Mouse (Mus musculus) embryonic stem cell, embryonic (primary cell): ENCODE measurements around the gene Lbhd2.

Source experiments
- CTCF ChIA-PET, 4 experiments: fragments of 300-600 bp in 2 of 4; fragments of 350-600 bp in 2 of 4; sonication (Branson Sonifier 250); formaldehyde crosslinking; loops; one replicate each; lab custom pipeline; 2022; ENCODE audit warnings: inconsistent platforms in 2 of 4; lab: Charles Lee
- POLR2A ChIA-PET, 4 experiments: fragments of 300-600 bp in 2 of 4; fragments of 350-600 bp in 2 of 4; sonication (Branson Sonifier 250); formaldehyde crosslinking; loops; one replicate each; lab custom pipeline; 2022; ENCODE audit warnings: antibody characterized with exemption in 4 of 4, inconsistent platforms in 1 of 4; lab: Charles Lee

The Lbhd2 gene

DNA sequence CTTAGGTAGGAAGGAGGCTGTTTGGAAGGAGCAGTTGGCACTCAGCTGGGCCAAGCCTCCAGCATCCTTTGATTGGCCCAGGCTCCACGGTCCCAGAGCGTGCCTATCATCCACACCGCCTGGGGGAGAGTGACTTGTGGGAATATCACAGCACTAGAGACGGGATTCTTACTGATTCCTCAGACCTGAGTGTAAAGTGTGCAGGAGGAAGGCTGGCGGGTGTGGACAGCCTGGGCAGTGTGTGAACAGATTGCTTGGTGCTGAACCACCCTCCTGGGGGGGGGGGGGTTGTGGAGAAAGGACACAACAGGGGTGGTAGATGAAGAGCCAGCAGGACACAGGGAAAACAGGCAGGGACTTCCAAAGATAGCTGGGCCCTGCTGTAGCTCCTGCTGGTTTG, 40.1 kb downstream of the Lbhd2 start:
- ChIA-PET POLR2A (interaction anchor here in 1 of 4 experiments (0.6 to 1.8 kb wide), 4 partner anchors 9 to 999 kb away, joined by 3 to 7 read pairs (median 4); no protein-coding TSS in a partner anchor), CTCF (interaction anchor here in 2 of 4 experiments (0.7 to 4.5 kb wide), 7 partner anchors 15 to 45 kb away, joined by 3 to 36 read pairs (median 5); no protein-coding TSS in a partner anchor)

DNA sequence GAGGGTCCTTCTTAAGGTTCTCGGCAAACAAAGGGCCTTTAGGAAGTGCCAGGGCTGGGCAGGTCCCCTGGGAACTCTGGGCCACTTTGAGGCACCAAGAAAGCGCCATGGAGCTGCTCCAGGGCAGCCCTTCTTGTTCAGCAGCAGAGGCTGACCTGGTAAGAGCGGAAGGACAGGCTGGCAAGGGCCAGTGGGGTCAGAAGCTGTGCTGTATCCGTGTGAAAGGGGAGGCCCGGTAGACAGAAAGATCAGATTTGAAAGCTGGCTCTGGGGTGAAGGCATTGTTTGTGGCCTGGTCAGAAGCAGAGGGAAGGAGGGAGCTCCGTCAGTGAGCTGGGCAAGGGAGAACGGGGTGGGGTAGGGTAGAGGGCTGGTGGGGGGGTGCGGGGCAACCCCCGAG, 40.7 kb downstream of the Lbhd2 start:
- POLR2A ChIA-PET: interaction anchor here in 1 of 4 experiments (0.6 to 1.7 kb wide), 6 partner anchors 9 to 910 kb away, joined by 3 to 7 read pairs (median 4); no protein-coding TSS in a partner anchor
- CTCF ChIA-PET: interaction anchor here (0.6 to 4.9 kb wide), 7 partner anchors 14 to 151 kb away, joined by 3 to 36 read pairs (median 7); no protein-coding TSS in a partner anchor

DNA sequence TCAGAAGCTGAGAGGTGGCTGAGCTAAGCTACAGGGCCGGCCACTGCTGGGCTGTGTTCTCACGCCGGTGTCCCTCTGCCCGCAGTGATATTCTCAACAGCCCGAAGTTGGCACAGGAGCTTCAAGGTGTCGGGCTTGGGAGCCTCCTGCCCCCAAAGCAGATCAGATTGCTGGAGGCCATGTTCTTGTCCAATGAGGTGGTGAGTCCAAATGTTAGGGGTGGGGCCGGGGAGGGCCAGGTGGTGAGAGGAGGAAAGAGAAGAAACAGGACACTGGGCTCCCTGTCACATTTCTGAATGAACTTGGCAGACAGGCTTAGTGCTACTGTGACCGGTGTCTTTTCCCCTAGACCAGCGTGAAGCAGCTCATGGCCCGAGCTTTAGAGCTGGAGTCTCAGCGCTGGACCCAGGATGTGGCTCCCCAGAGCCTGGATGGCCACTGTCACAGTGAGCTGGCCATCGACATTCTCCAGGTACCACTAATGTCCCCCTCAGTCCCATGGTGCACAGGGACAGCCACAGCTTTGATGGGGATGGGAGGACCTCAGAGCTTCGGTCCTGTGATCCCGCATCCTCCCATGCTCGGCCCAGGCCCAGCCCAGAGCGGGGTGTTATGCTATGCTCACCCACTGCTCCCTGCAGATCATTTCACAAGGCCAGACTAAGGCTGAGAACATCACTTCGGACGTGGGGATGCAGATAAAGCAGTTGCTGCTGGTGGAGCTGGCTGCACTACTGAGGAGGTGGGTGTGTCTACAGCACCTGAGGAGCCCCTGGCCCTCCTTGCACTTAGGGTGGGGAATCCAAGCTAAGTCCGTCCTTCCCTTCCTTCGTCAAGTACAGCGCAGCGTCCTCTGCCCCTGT, 41.5 kb downstream of the Lbhd2 start:
- ChIA-PET POLR2A (interaction anchor here in 2 of 4 experiments (0.5 to 1.7 kb wide), 8 partner anchors 10 to 909 kb away, joined by 3 to 6 read pairs (median 3); partner anchors contain the start of genes Amn (in 1 of the 2) and Gm266 (in 1 of the 2)), CTCF (interaction anchor here (0.6 to 4.9 kb wide), 18 partner anchors 11 to 511 kb away, joined by 3 to 36 read pairs (median 5); no protein-coding TSS in a partner anchor)

DNA sequence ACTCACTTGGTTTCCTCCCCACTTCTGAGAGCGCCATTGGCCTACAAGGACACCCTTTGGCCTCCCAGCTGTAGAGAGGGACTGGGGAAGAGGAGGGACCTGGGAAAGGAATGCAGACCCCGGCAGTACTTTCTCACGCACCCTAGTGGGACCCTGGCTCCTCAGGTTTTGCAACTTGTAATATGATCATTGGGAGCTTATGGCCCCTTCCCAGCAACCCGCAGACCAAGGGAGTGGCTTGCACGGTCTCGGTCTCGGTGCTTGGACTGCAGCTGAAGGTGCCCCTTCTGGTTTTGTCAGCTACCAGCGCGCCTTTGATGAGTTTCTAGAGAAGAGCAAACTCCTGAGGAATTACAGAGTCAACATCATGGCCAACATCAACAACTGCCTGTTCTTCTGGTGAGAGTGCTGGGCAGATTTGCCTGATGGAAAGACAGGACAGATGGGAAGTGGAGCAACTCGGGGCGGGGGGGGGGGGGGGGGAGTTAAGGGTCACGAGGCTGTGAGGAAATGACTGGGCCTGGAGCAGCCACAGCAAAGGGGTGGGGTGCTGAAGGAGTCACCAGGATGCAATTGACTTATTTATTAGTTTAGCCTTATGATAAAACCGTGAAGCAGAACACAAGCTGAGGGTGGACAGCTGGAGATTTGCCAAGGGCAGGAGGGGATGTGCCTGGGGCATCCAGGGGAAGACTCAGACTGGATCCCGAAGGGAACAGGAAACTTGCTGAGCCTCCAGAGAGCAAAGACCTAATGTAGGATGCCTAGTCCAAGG, 42.5 kb downstream of the Lbhd2 start:
- ChIA-PET POLR2A (interaction anchor here in 3 of 4 experiments (0.5 to 1.7 kb wide), 6 partner anchors 11 to 1133 kb away, joined by 3 to 6 read pairs (median 4); partner anchors contain the start of genes Amn (in 1 of the 3) and Gm266 (in 1 of the 3)), CTCF (interaction anchor here in 3 of 4 experiments (0.6 to 4.9 kb wide), 17 partner anchors 10 to 452 kb away, joined by 3 to 36 read pairs (median 5); no protein-coding TSS in a partner anchor)

DNA sequence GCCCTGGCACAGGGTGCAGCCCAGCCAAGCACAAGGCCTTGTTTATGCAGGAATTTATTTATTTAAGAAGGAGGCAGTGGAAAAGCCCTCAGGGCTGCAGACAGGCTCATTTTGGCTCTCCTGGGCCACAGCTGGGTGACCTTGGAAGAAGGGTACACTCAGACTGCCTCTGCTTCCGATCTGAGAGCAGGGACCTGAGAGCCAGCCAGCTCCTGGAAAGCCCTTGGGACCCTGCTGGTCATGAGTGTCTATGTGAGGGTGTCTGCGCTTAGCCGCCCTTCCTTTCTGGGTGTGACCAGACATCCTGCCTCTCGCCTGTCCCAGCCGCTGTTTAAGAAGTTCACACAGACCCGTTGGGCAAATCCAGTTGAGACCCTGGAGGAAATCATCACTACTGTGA, 43.8 kb downstream of the Lbhd2 start:
- POLR2A ChIA-PET: interaction anchor here in 2 of 4 experiments (0.7 to 1.6 kb wide), 6 partner anchors 19 to 87 kb away, joined by 3 to 4 read pairs (median 4); partner anchors contain the start of gene Eif5 (in 1 of the 2)
- CTCF ChIA-PET: interaction anchor here (0.5 to 4.9 kb wide), 10 partner anchors 9 to 168 kb away, joined by 3 to 28 read pairs (median 4); no protein-coding TSS in a partner anchor

DNA sequence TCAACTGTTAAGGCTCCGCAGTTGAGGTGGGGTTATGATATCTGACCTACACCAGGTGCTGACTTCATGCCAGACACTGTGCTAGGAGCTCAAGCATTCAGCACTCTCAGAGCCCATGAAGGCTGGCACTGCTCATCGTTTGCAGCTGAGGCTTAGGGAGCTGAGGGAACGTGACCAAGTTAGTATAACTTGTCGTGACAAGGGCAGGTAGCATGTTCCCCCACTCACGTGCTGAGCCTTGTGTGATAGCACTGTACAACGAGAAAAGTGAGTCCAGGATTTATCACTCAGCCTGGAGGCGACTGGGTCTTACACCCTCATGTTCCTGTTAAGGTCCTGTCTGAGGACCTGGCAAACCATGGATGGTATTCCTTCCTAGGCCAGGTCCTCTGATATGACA, 45.0 kb downstream of the Lbhd2 start:
- POLR2A ChIA-PET: interaction anchor here in 2 of 4 experiments (0.7 to 1.6 kb wide), 2 partner anchors 16 to 22 kb away, joined by 3 to 4 read pairs; no protein-coding TSS in a partner anchor
- CTCF ChIA-PET: interaction anchor here in 2 of 4 experiments (1.3 to 4.9 kb wide), 5 partner anchors 8 to 50 kb away, joined by 3 to 28 read pairs (median 5); no protein-coding TSS in a partner anchor

DNA sequence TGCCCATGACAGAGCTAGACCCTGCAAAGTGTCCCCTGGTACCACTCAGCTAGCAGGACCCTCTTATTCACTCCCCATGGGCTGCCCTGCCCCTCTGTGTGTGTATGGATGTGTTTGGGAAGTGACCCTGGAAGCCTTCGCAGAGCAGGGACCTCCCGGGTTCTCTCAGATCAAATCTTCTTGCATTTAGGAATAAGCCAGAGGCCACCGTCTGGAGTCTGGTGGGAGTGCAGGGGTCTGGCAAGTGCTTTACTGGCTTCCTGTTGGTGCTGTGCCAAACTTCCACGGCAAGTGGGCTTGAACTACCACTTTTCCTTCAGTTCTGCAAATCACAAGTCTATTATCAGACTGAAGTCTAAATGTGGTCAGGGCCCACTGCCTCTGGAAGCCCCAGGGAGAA, 47.4 kb downstream of the Lbhd2 start:
- CTCF ChIA-PET: interaction anchor here in 3 of 4 experiments (0.9 to 4.1 kb wide), 6 partner anchors 15 to 51 kb away, joined by 3 to 26 read pairs (median 4); no protein-coding TSS in a partner anchor
- POLR2A ChIA-PET: interaction anchor here in 2 of 4 experiments (0.9 to 1.5 kb wide), 4 partner anchors 12 to 29 kb away, joined by 3 read pairs; partner anchors contain the start of gene Tnfaip2 (in 1 of the 2)

DNA sequence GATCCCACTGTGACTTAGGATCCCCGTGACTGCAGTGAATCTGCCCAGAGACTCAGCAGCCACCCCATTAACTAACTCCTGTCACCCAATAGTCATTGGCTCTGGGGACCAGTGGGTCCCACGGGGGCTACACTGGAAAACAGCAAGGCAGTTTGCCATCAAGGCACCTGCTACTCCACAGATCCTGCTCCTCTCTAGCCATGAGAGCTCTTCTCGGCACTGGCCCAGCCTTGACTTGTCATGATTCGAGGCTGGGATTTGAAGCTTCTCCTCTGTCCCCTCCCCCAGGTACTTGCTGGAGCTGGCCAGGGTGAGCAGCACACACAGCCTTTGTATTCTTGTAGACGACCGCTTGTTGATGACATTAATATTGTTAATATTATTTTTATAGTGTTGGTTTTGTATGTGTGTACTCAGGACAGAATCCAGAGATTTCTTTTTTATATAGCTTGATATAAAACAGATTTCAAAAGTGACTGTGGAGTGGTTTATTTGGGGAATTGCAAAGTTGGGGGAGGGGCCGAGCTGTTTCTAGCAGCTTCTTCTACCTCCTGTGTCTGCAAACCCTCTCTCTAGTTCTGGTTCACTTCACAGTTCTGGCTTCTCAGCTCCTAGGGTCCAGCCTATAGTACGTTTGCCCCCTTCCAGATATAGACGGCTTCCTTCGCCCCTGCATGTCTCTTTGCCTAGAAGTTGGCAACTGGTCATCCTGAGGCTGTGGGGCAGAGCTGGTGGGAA, 48.1 kb downstream of the Lbhd2 start:
- ChIA-PET CTCF (interaction anchor here (0.5 to 4.1 kb wide), 14 partner anchors 9 to 193 kb away, joined by 3 to 26 read pairs (median 4); no protein-coding TSS in a partner anchor), POLR2A (interaction anchor here in 2 of 4 experiments (1.0 to 1.1 kb wide), 2 partner anchors 16 to 29 kb away, joined by 3 to 4 read pairs; no protein-coding TSS in a partner anchor)

DNA sequence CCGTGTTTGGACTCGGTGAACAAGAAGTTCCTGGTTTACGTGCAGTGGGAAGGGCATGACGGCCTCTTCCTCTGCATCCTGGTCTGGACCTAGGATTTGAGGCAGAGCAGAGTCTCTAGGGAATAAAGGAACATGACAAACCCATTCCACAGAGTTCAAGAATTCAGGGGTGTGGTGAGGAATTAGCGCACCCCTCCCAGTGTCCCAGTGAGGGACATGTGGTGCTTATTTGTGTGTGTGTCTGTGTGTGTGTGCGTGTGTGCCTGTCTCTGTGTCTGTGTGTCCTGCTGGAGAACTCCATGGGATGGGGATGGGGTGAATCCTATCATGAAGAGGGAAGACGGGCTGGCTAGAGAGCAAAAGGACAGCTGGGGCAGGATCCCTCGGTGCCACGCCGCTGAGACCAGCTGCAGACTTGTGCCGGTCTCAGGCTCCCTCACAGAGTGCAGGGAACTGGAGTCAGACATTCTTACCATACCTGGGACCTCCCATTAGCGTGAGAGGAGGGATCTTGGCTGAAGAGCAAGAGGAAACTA, 48.8 kb downstream of the Lbhd2 start:
- POLR2A ChIA-PET: interaction anchor here in 2 of 4 experiments (0.9 to 1.3 kb wide), 4 partner anchors 10 to 49 kb away, joined by 3 to 5 read pairs (median 4); no protein-coding TSS in a partner anchor
- CTCF ChIA-PET: interaction anchor here (0.5 to 4.1 kb wide), 12 partner anchors 9 to 336 kb away, joined by 3 to 26 read pairs (median 4); no protein-coding TSS in a partner anchor

DNA sequence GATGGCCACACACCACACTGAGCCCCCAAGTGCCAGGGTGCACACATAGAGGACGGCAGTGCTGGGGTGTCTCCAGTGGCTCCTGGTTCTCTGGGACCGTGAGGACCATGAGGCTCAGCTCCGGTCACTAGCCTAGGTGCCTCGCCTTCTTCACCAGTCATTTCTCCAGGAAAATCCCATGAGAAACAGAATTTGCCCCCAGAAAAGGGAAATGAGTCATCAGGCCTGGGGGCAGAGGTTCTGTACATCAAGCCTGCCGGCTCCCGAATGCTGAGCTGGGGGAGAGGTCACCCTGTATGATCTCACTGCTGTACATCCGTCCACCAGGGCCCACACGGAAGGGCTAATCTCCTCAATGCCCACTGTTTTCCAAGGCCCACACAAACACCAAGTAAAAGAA, 49.3 kb downstream of the Lbhd2 start:
- ChIA-PET CTCF (interaction anchor here in 3 of 4 experiments (0.6 to 4.1 kb wide), 9 partner anchors 13 to 336 kb away, joined by 3 to 26 read pairs (median 4); no protein-coding TSS in a partner anchor), POLR2A (interaction anchor here in 3 of 4 experiments (0.6 to 1.3 kb wide), 5 partner anchors 10 to 768 kb away, joined by 3 to 5 read pairs (median 4); no protein-coding TSS in a partner anchor)

DNA sequence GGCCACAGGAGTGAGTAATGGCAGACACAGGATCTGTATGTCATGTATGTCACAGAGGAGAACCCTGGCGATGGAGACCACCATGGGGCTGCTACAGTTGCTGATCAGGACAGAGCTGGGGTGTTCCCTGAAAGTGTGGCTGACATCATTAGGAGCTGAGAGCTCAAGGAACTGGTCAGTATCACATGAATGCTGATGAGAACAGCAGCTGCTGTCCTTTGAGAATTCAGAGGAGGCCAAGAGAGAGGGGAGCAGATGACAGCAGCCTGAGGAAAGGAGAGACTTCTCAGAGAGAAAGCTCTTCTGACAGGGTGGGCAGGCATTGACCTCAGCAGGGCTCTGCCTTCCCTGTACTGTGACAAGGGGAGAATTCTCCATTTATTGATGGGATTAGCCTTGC, 51.1 kb downstream of the Lbhd2 start:
- ChIA-PET CTCF (interaction anchor here (0.7 to 8.4 kb wide), 14 partner anchors 11 to 120 kb away, joined by 3 to 116 read pairs (median 6); partner anchors contain the start of gene Tnfaip2 (in 1 of the 4)), POLR2A (interaction anchor here in 2 of 4 experiments (0.6 to 1.4 kb wide), 4 partner anchors 32 to 241 kb away, joined by 3 to 7 read pairs (median 4); partner anchors contain the start of gene Eif5 (in 1 of the 2))
